Mouse (Mus musculus) heart, postnatal 36 days (tissue): ENCODE data around the gene Cluh. TPM values are rescaled to one million over a fixed set of nuclear protein-coding genes. Genes with fewer than 3 reads are reported as not detected.

Source experiments
- DNase-seq, 2 experiments: peaks; one replicate each; pipeline ENCODE4 v3.0.0; 2021 to 2022
- intact Hi-C: fragments of 180-260 bp; cut with DNase I; formaldehyde crosslinking; loops from one replicate; pipeline ENCODE4 v1.15.1; 2025
- total RNA-seq, 2 experiments: library from RNA; stranded (reverse); gene quantifications; 2 replicates each; pipeline ENCODE4 v1.2.3; 2021

The Cluh gene
- total RNA-seq, 2 experiments from 2014 or later: 221 to 229 TPM

- intact Hi-C loops: no loop called here
- no peak for DNase-seq
Measured at GRCm38 (mm10) chr11:74639628-74640027, 9.7 kb upstream of the Cluh start.

DNA sequence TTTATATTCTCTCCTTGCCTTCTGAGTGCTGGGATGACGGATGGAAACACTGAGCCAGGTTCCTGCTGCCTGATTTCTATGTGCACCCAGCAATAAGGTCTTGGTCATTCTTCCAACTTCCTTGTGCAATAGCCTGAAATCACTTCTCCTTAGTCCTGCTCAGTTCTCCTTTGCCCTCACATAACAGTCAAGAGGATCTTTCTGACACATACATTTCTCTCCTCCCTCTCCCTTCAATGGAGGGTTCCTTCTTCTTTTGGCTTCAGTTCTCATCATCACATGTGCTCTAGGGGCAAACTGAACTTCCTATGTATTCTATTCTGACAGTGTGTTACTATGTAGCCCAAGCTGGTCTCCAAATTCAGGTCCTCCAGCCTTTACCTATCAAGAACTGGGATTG, 1.3 kb upstream of the Cluh start:
- no peak for DNase-seq
- intact Hi-C loops: no loop called here

DNA sequence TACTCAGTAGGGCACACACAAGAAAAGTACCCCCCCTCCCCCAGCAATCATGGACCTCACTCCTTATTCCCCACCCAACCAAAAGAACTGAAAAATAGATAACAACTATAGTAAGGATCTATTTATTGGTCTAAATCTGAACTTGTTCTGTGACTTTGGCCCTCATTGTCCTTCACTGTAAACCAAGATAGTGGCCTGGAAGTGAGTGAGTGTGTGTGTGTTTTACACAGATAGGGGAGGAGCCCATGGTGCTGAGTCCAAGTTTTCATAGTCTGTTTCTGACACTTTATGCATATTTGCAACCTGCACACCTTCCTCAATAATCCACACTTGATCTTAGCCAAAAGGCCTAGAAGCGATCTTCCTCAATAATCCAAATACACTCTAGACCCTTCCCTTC, 619 bp upstream of the Cluh start:
- intact Hi-C loops: loop anchor here (1.0 kb wide), 1 partner anchor 75 kb away; no protein-coding TSS in a partner anchor
- DNase-seq: no peak

DNA sequence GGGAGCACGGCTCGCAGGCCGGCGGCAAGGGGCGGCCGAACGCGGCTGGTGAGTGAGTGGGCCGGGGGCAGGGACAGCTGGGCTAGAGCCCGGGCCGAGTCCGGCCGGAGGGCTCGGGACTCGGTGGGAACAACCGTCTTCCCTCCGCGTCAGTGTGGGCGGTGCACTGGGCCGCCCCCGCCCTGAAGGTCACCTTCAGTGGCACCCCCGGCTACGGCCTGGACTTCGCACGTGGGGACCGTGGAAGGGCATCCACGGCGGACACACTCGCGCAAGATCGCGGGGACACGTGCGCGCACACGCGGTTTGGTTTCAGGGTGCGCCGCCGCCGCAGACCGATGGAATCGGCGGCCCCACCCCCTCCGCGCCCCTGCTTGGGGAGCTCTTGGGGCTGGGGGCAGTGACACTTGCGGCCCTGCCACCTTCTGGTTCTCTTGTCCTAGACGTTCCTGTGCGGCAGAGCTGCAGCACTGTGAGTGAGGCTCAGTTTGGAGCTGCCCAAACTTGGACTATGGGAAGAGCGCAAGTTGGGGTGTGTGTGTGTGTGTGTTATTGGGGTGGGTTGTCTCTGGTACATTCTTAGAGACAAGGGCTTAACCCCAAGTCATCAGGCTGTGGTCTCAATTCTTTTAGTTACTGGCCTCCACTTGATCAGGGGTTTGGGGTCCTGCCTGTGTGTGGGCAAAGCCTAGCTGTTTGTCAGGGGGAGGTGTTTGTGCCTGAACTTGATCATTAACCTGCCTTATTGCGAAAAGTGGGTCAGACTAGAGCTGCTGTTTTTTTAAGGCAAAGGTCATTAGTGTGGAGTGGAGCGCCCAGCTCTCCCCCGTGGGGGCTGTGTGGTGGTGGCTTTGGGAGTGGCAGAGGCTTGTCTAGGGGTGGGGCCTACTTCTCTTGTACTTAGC, 604 bp downstream of the Cluh start:
- intact Hi-C loops: loop anchor here (1.0 to 5.0 kb wide), 2 partner anchors 73 to 117 kb away; no protein-coding TSS in a partner anchor
- peak; percentile 25 to 26 for DNase-seq

DNA sequence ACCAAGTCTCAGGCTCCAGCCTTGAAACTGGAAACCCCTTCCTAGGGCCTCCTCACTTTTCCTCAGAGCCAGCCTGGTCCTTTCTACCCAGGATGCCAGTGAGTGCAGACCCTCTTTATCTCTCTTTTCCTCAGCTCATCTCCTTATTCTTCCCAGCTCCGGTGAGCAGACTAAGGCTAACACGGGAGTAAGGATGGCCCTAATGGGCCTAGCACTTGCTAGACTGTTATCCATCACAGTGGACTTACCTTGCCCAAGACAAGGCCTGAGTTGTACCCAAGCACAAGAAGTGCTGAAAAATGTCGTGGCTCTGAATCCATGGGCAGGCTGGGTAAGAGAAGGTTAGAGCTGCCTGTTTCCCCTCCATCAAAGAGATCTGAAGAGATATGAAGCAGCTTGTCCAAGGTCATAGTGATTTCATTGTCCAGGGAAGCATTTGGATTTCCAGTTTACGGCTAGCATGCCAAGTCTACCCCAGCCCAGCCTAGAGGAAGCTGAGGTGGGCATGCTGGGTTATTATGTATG, 1.3 kb downstream of the Cluh start:
- intact Hi-C loops: loop anchor here (5.0 kb wide), 1 partner anchor 117 kb away; no protein-coding TSS in a partner anchor
- DNase-seq: no peak

GRCm38 (mm10) chr11:74652791-74653191, 3.5 kb downstream of the Cluh start:
- intact Hi-C loops: loop anchor here (5.0 kb wide), 1 partner anchor 115 kb away; no protein-coding TSS in a partner anchor
- DNase-seq: peak; percentile 44 to 58

DNA sequence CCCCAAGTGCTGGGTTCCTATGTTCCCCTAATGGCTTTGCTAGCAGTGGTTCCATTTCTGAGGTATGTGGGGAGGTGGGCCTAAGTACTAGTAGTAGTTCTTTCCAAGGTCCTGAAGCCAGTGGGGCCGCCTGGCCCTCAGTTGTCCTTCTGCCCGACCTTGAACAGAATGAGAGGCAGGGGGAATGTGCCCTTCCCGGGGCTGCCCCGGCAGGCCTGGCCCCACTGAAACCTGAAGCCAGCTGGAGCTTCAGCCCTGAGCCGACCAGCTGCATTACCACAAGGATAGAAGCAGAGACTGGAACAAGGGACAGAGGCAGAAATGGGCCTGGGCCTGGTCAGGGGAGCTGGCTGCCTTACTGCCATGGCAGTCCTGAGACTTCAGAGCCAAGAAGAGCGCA, 4.1 kb downstream of the Cluh start:
- intact Hi-C loops: loop anchor here (5.0 kb wide), 1 partner anchor 114 kb away; no protein-coding TSS in a partner anchor
- DNase-seq: peak in 1 of 2 experiments; percentile 42

DNA sequence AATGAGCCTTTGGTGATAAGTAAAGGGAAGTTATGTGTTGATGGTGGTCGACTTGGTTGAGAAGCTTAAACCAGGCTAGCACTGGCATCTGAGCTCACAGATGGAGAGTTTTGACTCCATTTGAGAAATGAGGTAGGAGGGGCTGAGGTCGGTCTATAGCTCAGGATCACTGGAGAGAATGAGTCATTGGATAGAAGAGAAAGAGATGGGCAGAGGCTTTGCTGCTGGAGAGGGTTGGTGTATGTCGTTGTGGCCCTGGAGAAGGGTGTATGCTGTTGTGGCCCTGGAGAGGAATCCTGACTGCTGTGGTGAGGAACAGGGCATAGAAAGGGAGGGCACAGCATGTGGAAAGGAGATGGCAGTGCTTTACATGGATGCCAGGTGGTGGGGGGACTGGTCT, 6.6 kb downstream of the Cluh start:
- intact Hi-C loops: no loop called here
- DNase-seq: no peak

DNA sequence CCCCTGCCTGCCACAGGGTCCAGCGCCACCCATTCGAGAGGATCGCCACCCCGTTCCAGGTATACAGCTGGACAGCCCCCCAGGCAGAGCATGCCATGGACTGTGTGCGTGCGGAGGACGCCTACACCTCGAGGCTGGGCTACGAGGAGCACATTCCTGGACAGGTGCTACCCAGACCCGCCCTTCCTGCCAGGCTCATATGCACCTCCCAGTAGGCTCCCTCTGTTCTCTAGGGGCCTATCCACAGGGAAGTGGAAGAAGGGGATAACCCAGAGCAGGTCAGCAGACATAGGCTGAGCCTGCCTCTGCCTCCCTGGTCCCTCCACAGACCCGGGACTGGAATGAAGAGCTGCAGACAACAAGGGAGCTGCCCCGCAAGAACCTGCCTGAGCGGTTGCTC, 11.0 kb downstream of the Cluh start:
- DNase-seq: no peak
- intact Hi-C loops: no loop called here

- DNase-seq: no peak
- intact Hi-C loops: no loop called here
Measured at GRCm38 (mm10) chr11:74661641-74662040, 12.3 kb downstream of the Cluh start.

GRCm38 (mm10) chr11:74662221-74662620, 12.9 kb downstream of the Cluh start:
- intact Hi-C loops: no loop called here
- DNase-seq: no peak

- DNase-seq: no peak
- intact Hi-C loops: no loop called here
Measured at GRCm38 (mm10) chr11:74664279-74664678, 15.0 kb downstream of the Cluh start.

DNA sequence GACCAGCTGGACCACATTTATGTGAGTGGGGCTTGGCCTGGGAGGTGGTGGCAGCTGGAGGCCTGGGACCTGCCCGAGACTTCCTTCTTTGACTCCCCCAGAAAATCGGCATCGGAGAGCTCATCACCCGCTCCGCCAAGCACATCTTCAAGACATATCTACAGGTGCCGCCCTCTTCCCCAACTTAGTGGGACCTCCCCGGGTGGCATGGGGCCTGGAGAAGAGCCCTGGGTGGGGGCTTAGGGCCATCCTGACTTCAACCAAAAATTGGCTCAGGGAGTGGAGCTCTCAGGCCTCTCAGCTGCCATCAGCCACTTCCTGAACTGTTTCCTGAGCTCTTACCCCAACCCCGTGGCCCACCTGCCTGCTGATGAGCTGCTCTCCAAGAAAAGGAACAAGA, 15.6 kb downstream of the Cluh start:
- no peak for DNase-seq
- intact Hi-C loops: no loop called here

GRCm38 (mm10) chr11:74665631-74666283, 16.5 kb downstream of the Cluh start:
- no peak for DNase-seq
- intact Hi-C loops: no loop called here

GRCm38 (mm10) chr11:74666284-74666652, 17.0 kb downstream of the Cluh start:
- no peak for DNase-seq

GRCm38 (mm10) chr11:74666776-74667581, 17.7 kb downstream of the Cluh start:
- intact Hi-C loops: no loop called here

More at GRCm38 (mm10) chr11:74666284-74666652, 17.0 kb downstream of the Cluh start:
- intact Hi-C loops: no loop called here

DNA sequence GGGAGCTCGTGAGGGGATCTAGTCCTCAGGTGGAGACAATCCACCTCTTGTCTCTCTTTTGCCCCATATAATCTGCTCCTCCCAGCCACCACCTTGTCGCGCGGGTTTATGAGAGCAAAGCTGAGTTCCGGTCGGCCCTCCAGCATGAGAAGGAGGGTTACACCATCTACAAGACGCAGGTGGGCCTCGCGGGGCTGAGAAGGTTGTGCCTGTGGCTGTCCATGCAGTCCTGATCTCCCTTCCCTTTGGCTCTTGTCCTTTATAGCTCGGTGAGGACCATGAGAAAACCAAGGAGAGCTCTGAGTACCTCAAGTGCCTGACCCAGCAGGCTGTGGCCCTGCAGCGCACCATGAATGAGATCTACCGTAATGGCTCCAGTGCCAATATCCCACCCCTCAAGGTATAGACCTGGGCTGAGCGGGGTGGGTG, 18.3 kb downstream of the Cluh start:
- no peak for DNase-seq

More at GRCm38 (mm10) chr11:74666776-74667581, 17.7 kb downstream of the Cluh start:
- no peak for DNase-seq

DNA sequence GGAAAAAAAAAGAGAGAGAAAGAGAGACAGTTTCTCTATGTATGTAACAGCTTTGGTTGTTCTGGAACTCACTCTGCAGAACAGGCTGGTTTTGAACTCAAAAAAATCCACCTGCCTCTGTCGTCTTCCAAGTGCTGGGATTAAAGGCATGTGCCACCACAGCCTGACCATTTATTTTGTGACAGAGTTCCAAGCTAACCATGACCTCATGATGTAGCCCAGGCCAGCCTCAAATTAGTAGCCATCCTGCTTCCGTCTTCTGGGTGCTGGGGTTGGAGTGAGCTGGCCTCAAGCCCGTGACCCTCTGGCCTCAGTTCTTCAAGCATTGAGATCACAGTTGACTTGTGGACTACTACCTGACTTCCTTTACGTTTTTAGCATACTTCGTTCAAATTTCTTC, 19.2 kb downstream of the Cluh start:
- no peak for DNase-seq

More for the DNA sequence above, 18.3 kb downstream of the Cluh start:
- intact Hi-C loops: no loop called here

GRCm38 (mm10) chr11:74668971-74669370, 19.7 kb downstream of the Cluh start:
- DNase-seq: no peak
- intact Hi-C loops: no loop called here

More for the DNA sequence above, 19.2 kb downstream of the Cluh start:
- intact Hi-C loops: no loop called here

GRCm38 (mm10) chr11:74670151-74670550, 20.9 kb downstream of the Cluh start:
- no peak for DNase-seq
- intact Hi-C loops: no loop called here
